Mouse (Mus musculus): Measurements from ENCODE around the gene Mcm2.

Mcm2 gene

GRCm38 (mm10) chr6:88898534-88899048, at the start of gene Mcm2:
Mcm2 (minus strand) TSS chr6:88898780.
- peak; percentile 93 for DNase-seq

GRCm38 (mm10) chr6:88947771-88948170, 49.2 kb upstream of the Mcm2 start:
- no peak for DNase-seq

- no peak for DNase-seq
Observed at GRCm38 (mm10) chr6:88946442-88946841, 47.9 kb upstream of the Mcm2 start.

GRCm38 (mm10) chr6:88943666-88944065, 45.1 kb upstream of the Mcm2 start:
- no peak for DNase-seq

GRCm38 (mm10) chr6:88942595-88942994, 44.0 kb upstream of the Mcm2 start:
- no peak for DNase-seq

- no peak for DNase-seq
Observed at GRCm38 (mm10) chr6:88941628-88942027, 43.0 kb upstream of the Mcm2 start.

GRCm38 (mm10) chr6:88940090-88940916, 41.7 kb upstream of the Mcm2 start:
- no peak for DNase-seq

- peak; percentile 79 for DNase-seq
Observed at GRCm38 (mm10) chr6:88939281-88940089, 40.9 kb upstream of the Mcm2 start.

GRCm38 (mm10) chr6:88938664-88939055, 40.1 kb upstream of the Mcm2 start:
- no peak for DNase-seq

GRCm38 (mm10) chr6:88937971-88938663, 39.5 kb upstream of the Mcm2 start:
- DNase-seq = no peak

GRCm38 (mm10) chr6:88937214-88937549, 38.6 kb upstream of the Mcm2 start:
- no peak for DNase-seq

- no peak for DNase-seq
Observed at GRCm38 (mm10) chr6:88936342-88937213, 38.0 kb upstream of the Mcm2 start.

GRCm38 (mm10) chr6:88935735-88936276, 37.2 kb upstream of the Mcm2 start:
- peak; percentile 69 for DNase-seq

GRCm38 (mm10) chr6:88934816-88935215, 36.2 kb upstream of the Mcm2 start:
- peak; percentile 81 for DNase-seq

- no peak for DNase-seq
Observed at GRCm38 (mm10) chr6:88934132-88934531, 35.6 kb upstream of the Mcm2 start.

GRCm38 (mm10) chr6:88931449-88931848, 32.9 kb upstream of the Mcm2 start:
- DNase-seq = no peak

GRCm38 (mm10) chr6:88930049-88930448, 31.5 kb upstream of the Mcm2 start:
- no peak for DNase-seq

- no peak for DNase-seq
Observed at GRCm38 (mm10) chr6:88929451-88929850, 30.9 kb upstream of the Mcm2 start.

GRCm38 (mm10) chr6:88928576-88928975, 30.0 kb upstream of the Mcm2 start:
- DNase-seq = no peak

GRCm38 (mm10) chr6:88928026-88928425, 29.4 kb upstream of the Mcm2 start:
- no peak for DNase-seq

- peak; percentile 78 for DNase-seq
Observed at GRCm38 (mm10) chr6:88927595-88927994, 29.0 kb upstream of the Mcm2 start.

- DNase-seq = no peak
Observed at GRCm38 (mm10) chr6:88926870-88927269, 28.3 kb upstream of the Mcm2 start.
